Mouse (Mus musculus) embryo, embryonic 9.5 days (tissue): ENCODE results near the gene Gm10130.
A peak's percentile ranks its signal among the peaks of the same experiment; 100 is the strongest.
"Not testable (repeated sequence)": the region's sequence is repeated elsewhere in the genome, so short reads cannot be mapped to it uniquely, and the experiment has no call there.

Source experiments
- DNase-seq: peaks from one replicate; pipeline ENCODE4 v3.0.0-alpha.2; 2017; ENCODE audit errors: extremely low spot score

Gene Gm10130

GRCm38 (mm10) chr2:150323402-150323801, at the start of gene Gm10130:
Gene Gm10130, plus strand, starts transcription at chr2:150323702.
- no peak for DNase-seq

GRCm38 (mm10) chr2:150293669-150294068, 29.8 kb upstream of the Gm10130 start:
- no peak for DNase-seq

- DNase-seq = no peak
Measured at GRCm38 (mm10) chr2:150299096-150299495, 24.4 kb upstream of the Gm10130 start.

GRCm38 (mm10) chr2:150307183-150307773, 16.2 kb upstream of the Gm10130 start:
- no peak for DNase-seq

GRCm38 (mm10) chr2:150310952-150311884, 12.3 kb upstream of the Gm10130 start:
- DNase-seq = peak; percentile 87

GRCm38 (mm10) chr2:150316140-150316539, 7.4 kb upstream of the Gm10130 start:
- no peak for DNase-seq

- DNase-seq = no peak
Measured at GRCm38 (mm10) chr2:150318973-150319372, 4.5 kb upstream of the Gm10130 start.

GRCm38 (mm10) chr2:150357136-150357535, 33.6 kb downstream of the Gm10130 start:
- not testable (repeated sequence) for DNase-seq

GRCm38 (mm10) chr2:150362113-150362877, 38.8 kb downstream of the Gm10130 start, which contains the start of gene 3300002I08Rik:
Gene 3300002I08Rik, minus strand, starts transcription at chr2:150362765.
- peak; percentile 83 for DNase-seq

GRCm38 (mm10) chr2:150362878-150363229, 39.4 kb downstream of the Gm10130 start:
- DNase-seq = no peak

- not testable (repeated sequence) for DNase-seq
Measured at GRCm38 (mm10) chr2:150385553-150386106, 62.1 kb downstream of the Gm10130 start.

- no peak for DNase-seq
Measured at GRCm38 (mm10) chr2:150390198-150390597, 66.7 kb downstream of the Gm10130 start.

- DNase-seq = not testable (repeated sequence)
Measured at GRCm38 (mm10) chr2:150412146-150412545, 88.6 kb downstream of the Gm10130 start.
